Mouse (Mus musculus): ENCODE results near the gene Adig.
A peak's percentile ranks its signal among the peaks of the same experiment; 100 is the strongest.

Adig gene

DNA sequence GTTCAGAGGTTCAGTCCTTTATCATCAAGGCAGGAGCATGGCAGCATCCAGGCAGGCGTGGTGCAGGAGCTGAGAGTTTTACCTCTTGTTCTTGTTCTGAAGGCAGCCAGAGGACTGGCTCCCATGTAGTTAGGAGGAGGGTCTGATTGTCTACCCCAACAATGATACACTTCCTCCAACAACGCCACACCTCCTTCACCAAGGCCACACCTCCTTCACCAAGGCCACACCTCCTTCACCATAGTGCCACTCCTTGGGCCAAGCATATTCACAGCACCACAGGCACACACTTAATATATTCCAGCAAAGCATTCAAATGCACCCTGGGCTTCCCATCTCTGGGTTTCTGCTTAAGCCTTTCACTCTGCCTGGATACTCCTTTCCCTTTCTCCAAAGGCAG is 42.9 kb downstream of the Adig start:
- no peak for DNase-seq

DNA sequence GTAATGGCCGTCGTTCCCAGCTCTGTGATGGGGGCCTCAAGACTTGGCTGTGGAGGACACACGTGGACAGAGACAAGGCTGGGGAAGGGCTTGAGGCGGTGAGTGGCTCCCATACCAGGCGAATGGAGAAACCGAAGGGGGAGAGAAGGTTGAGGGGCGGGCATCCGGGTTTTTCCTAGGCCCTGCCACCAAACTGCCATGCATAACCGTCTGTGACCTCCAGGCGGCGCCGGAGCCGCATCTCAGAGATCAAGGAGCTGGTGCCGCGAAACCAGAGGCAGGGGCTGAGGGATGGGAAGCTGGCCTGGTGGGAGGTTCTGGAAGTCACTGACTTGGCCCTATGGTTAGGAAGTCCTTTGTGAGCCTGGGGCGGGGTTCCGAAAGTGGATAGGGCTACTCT is 44.3 kb downstream of the Adig start:
- peak; percentile 59 for DNase-seq

DNA sequence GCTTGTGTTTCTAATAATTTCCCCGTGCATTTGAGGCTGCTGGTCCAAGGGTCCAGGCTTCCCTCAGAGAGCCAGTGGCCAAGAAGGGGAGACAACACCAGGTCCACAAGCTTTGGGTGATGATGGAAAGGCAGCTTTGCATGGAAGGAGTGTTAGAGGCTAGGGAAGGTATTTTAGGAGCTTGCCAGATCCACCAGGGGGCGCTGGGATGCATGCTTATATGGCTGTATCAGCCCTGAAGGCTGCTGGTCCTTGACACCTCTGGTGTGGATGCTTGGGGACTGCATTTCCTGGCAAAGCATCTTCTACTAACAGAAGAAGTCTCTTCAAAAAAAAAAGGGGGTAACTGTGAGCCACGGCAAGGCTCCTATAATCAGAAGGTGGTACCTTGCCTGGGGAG is 47.7 kb downstream of the Adig start:
- DNase-seq = peak; percentile 60

DNA sequence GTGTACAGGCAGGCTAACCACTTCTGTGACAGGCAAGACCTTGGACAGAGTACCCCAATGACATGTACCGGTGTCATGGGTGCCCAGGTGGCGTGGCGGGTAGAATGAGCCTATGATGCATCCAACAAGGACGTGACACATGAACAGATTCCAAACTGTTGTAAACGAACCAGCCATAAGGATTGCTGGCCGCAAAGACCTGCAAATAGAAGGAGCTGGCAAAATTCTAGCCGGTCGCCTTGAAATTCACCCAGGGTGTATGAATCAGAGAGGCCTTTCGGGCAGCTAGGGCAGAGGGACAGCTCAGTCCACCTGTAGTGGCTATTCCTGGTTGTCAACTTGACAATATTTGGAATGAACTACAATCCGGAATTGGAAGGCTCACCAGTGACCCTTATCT is 52.0 kb downstream of the Adig start:
- DNase-seq = no peak

DNA sequence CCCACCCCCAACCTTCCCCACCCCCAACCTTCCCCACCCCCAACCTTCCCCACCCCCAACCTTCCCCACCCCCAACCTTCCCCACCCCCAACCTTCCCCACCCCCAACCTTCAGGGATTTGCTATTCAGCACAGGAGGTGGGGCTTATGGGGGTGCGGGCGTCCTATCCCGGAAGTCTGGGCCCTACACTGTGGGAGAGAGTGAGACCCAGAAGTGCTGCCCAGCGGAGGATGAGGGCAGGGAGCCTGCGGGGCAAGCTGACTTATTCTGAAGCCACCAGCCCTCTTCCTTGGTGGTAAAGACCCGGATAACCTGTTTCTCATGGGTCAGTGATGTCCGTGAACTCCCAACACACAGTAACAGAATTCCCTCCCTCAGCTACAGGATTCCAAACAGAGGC is 52.8 kb downstream of the Adig start:
- no peak for DNase-seq

DNA sequence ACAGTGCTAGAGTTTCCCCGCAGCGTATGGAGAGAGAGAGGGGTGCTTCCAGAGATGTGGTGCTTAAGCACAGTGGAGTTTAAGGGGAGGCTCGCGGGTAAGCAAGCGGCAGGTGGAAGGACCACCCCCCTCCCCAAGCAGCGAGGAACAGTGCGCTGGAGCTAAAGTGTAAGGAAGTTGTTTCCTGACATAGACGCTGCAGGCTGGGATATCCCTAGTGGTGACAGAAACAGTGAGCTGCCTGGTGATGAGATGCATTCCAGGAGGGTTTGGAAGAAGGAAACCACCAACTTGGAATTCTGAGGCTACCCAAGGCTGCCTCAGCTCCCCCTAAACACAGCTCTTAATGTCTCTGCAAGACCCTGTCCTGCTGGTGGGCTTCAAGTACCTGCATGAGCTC is 53.4 kb downstream of the Adig start:
- no peak for DNase-seq

DNA sequence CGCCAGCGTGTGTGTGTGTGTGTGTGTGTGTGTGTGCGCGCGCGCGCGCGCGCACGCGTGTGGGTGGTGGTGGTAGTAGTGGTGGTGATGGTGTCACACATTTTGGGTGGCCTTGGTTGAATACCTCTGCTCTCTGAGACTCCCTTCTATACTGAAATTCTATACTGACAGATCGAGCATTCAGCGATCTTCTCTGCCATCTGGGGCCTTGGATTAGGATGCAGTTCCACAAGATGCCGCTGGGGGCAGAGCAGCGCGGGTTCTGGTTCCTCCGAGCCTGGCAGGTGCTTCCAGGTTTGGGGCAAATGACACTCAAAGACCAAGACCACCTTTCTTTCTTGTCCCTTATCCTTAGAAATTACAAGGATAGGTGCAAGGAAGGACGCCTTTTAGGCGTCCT is 53.8 kb downstream of the Adig start:
- peak; percentile 68 for DNase-seq

DNA sequence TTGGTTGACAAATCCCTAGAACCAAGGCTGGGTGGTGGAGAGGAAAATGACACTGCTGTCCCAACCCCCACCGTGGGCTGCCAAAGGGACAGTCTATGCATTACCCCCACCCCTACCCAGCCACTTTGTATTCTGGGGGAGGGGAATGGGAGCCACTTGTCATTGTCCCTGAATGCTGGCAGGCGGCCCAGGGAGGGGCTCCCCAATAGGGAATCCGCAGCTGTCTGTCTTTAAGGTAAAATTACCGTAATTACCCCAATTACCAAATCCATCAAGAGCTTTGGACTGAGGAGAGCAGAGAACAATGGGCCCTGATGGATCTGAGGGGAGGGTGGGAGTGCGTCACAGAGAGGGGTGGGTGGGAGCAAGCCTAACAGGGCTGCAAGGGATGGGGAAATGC is 54.3 kb downstream of the Adig start:
- DNase-seq = no peak

All from cerebellum, adult 9-10 months (tissue).